Mouse (Mus musculus) lung, adult 2 months (tissue): Measurements from ENCODE around the gene Kif2a.

Source experiments
- CTCF ChIP-seq: fragments of 200-500 bp; IDR thresholded peaks from 2 replicates; pipeline ENCODE4 v1.5.1; 2011; ENCODE audit warnings: mild to moderate bottlenecking, low read length, control low read depth; ENCODE audit not compliant: insufficient read depth
- POLR2A ChIP-seq: fragments of 200-500 bp; IDR thresholded peaks from 2 replicates; pipeline ENCODE4 v1.6.1; 2011; ENCODE audit warnings: low read depth, mild to moderate bottlenecking, control low read depth, low read length, borderline replicate concordance; ENCODE audit errors: extremely low read depth

GRCm38 (mm10) chr13:106957554-106957953 lies 64.4 kb downstream of the Kif2a start:
- TF ChIP-seq CTCF (no peak), POLR2A (no peak)
